Mouse (Mus musculus) skeletal muscle tissue, adult 2 months (tissue): Measurements from ENCODE around the gene Rad51b.
A peak's percentile ranks its signal among the peaks of the same experiment; 100 is the strongest.

Source experiments
- DNase-seq: peaks from one replicate; pipeline ENCODE4 v3.0.0-alpha.2; 2012; ENCODE audit warnings: low read depth, low spot score

The Rad51b gene

GRCm38 (mm10) chr12:79762087-79762486, 465.0 kb downstream of the Rad51b start:
- DNase-seq = no peak

- DNase-seq = no peak
Observed at GRCm38 (mm10) chr12:79762570-79763275, 465.6 kb downstream of the Rad51b start.

- no peak for DNase-seq
Observed at GRCm38 (mm10) chr12:79766116-79766515, 469.0 kb downstream of the Rad51b start.

GRCm38 (mm10) chr12:79768741-79769322, 471.8 kb downstream of the Rad51b start:
- DNase-seq = no peak

GRCm38 (mm10) chr12:79769763-79770162, 472.7 kb downstream of the Rad51b start:
- no peak for DNase-seq

DNA sequence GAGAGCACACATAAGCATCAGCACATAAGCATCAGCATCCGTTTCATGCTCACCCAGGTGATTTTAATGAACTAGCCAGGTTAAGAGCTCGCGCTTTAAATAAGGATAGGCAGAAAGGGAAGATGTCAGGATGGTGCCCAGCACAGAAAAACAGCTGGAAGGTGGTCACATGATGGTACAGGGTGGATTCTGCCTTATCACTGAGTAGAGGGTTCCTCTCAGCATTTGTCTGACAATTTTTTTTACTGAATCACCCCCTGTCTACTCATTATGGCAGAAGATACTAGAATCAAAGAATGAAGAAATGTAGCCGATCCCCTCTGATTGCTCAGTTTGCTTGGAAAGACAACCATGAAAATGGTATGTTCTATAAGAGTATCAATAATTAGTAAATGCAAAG, 474.1 kb downstream of the Rad51b start:
- no peak for DNase-seq

DNA sequence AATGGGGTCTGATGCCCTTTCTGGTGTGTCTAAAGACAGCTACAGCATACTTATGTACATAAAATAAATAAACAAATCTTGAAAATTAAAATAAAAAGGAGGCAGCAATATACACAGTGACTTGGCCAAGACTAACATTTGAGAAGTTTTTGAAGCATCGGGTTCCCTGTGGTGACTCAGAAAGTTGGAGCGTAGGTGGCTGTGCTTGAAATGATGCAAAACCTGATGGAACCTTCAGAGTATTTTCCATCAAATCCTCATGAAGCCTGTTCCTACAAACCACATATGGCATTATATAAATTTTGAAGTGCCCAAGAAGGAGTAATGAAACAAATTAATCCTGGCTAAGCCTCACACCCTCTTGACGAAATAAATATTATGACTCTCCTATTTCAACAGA, 474.7 kb downstream of the Rad51b start:
- DNase-seq = no peak

DNA sequence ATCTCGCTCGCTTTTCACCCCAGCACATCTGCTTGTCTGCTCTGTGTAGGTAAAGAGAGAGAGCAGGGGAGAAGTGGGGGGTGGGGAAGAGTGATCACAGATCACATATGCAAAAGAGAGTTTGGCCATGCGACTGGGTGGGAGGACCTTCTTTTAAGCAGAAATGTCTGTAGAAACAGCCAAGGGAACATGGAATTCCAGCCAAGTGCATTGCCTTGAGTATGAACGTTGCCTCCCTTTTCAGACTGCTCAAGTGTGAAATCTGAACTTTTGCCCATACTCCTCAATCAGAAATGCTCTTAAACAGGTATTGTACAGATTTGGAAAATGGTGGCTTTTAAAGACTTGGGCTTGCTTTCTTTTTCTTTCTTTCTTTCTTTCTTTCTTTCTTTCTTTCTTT, 476.2 kb downstream of the Rad51b start:
- no peak for DNase-seq

- no peak for DNase-seq
Observed at GRCm38 (mm10) chr12:79774571-79774970, 477.5 kb downstream of the Rad51b start.

- no peak for DNase-seq
Observed at GRCm38 (mm10) chr12:79776828-79777227, 479.7 kb downstream of the Rad51b start.

DNA sequence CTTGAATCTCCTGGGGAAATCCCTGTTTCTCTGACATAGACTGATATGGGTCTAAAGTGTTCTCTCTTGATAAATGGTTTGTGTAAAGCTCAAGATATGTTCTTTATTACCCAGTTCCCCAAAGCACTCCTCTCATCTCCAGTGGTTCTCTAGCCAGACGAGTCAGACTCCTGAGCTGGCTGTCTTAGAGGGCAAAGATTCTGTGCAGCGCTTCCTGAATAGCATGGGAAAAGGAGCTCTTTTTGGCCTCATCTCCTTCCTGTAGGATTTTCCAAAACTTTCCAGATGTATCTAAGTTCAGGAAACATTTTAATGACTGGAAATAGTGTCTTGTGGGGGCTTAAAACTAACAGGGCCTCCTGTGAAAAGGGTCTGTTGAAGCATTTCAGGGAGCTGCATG, 483.7 kb downstream of the Rad51b start:
- DNase-seq = no peak

DNA sequence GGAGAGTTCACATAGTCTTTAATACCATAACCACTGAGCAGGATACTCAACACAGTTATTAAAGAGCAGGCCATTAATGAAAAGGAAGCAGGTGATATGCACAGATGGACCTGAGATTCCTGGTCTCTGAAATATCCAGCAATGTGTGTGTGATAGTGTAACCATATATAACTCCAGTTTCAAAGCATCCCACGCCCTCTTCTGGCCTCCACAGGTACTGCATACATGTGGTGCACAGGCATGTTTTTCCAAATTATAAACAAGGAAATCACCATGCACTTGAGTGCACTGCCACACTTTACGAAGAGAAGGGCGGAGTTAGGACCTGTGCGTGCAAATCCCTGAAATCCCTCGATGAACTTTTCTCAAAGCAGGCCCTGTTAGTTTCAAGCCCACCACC, 484.7 kb downstream of the Rad51b start:
- DNase-seq = no peak

DNA sequence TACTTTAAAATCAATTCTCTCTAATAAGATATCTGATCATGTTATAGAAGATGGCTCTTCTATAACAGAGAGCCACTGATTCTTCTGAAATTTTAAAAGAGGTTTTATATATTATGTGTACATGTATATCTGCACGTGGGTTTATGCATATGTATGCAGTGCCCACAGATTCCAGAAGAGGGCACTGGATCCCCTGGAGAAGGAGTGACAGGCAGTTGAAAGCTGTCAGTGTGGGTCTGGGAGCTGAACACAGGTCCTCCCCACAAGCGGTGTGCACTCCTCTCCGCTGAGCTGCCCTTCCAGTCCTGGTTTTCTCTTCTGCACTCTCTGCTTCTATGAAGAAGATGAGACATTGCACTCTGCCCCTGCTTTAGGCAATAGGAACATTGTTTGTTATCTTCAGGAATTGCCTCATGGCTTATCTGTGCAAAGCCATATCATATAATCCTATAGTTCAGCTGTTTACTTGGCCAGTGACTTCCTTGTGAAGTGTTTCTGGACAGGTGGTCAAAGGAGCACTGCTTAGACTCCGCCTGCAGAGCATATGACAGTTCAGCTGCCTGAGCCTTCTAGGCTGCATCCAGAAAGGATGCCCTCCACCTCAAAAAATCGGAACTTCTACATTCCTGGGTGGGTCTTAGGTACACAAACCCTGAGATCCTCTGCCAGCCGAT, 485.5 kb downstream of the Rad51b start:
- DNase-seq = no peak

DNA sequence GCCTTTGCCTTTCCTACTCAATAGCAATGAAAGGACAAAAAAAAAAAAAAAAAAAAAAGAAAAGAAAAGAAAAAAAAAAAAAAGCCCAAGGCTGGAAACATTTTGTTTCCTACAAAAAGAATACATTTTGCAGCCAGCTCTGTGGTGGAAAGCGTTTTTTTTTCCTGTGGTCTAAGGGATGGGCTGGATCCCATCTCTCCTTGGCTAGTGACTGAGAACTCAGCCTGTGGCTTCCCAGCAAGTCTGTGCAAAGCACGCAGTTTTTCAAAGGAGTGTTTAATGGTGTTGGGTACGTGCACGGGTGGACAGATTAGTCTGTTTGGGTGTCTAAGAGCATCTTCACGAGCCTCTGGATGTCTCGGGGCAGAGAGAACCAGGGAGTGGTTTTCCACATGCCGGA, 487.1 kb downstream of the Rad51b start:
- DNase-seq = peak; percentile 49

- no peak for DNase-seq
Observed at GRCm38 (mm10) chr12:79785691-79786090, 488.6 kb downstream of the Rad51b start.

- no peak for DNase-seq
Observed at GRCm38 (mm10) chr12:79787538-79787937, 490.5 kb downstream of the Rad51b start.

- no peak for DNase-seq
Observed at GRCm38 (mm10) chr12:79788340-79788739, 491.3 kb downstream of the Rad51b start.

GRCm38 (mm10) chr12:79789481-79789880, 492.4 kb downstream of the Rad51b start:
- DNase-seq = no peak

GRCm38 (mm10) chr12:79793382-79793781, 496.3 kb downstream of the Rad51b start:
- DNase-seq = peak; percentile 92

GRCm38 (mm10) chr12:79794802-79795201, 497.7 kb downstream of the Rad51b start:
- DNase-seq = no peak

DNA sequence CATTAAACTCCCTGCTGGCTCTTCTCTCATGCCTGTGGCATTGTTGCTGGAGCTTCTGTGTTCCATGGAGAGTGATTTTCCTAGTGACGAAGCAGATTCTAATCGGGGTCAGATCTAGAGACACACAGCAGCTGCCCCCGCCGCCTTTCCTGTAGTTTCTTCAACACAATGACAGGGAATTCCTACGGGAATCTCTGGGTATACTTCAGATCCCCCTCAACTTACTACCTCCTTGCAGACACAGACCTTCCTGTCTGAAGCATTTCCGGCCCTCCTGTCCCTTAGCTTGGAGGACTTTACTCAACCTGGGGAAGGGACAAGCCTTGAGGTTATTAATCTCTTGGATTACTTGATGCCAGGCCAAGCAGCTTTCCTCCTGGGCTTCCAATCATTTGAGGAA, 499.2 kb downstream of the Rad51b start:
- DNase-seq = no peak

- no peak for DNase-seq
Observed at GRCm38 (mm10) chr12:79796823-79797821, 500.0 kb downstream of the Rad51b start.
